Mouse (Mus musculus) liver, adult (tissue): Measurements from ENCODE around the gene Pitpnc1.

Experiments used
- GATA4 ChIP-seq: IDR thresholded peaks from 2 replicates; pipeline ENCODE4 v1.6.1; 2014; ENCODE audit warnings: mild to moderate bottlenecking, low read length; ENCODE audit not compliant: insufficient replicate concordance

Gene Pitpnc1

DNA sequence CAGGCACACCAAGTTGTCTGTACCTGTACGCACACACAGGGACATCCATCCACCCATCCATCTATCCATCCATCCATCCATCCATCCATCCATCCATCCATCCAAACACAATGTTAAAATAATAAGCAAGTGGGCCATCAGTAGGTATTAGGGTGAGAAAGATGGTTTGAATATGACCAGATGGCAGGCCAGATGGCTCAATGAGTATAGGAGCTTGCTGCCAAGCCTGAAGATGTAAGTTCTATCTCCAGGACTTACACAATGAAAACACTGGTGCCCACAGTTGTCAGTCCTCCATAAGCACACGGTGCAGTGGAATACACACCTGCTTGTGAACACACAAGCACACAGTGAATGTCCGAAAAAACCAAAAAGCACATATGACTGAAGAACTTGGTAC is 186.9 kb downstream of the Pitpnc1 start:
- TF ChIP-seq GATA4, result no peak

DNA sequence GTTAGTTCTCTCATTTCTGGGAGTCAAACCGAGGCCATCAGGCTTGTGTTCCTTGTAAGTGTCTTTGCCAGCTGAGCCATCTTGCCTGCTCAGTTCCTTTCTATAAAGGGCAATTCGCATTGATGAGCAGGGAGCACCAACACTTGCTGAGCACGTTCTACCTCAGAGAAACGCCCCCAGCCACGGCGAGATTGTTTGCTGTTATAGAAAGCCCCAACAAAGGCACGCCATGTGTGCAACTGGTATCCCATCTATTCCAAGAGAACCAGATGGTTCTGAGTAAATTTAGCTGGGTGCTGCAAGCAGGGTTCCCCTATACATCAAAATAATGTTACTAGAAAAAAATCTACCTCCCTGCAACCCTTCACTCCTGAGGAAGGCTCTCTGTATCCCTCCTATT is 188.0 kb downstream of the Pitpnc1 start:
- TF ChIP-seq GATA4, result no peak

DNA sequence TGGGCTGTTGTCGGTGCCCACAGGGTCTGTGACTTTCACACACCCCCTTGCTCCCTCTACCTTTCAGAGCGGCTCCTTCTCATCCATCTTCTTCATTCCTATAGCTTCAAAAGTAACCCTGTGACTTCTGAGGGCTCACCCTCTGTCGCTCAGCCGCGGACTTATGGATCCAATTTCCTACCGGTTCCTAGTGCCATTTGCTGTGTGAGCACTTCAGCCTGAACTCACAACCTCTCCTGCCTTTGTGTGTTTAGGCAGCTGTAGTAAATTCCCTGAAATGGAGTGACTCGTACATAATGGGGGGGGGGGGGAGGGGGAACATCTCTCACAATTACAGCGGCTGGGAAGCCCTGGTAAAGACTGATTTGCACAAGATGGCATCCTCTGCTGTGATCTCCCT is 191.2 kb downstream of the Pitpnc1 start:
- TF ChIP-seq GATA4, result no peak

DNA sequence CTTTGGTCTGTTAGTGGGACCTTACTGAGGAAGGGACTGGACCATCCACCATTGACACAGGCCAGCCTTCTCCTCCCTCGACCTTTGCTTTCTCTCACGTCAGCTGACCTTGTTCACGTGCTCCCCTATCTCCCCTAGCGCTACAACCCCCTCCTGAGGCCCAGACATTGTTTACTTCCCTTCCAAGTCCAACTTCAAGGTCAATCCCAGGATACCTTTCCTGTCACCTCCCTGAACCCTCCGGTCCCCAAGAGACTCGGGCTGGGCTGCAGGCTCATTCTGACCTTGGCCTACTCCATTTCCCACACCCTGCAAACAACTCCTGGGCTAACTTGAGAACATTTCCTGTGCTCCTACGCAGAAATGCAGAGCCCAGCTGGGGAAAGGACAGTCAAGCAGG is 193.6 kb downstream of the Pitpnc1 start:
- peak; percentile 97 for TF ChIP-seq GATA4

DNA sequence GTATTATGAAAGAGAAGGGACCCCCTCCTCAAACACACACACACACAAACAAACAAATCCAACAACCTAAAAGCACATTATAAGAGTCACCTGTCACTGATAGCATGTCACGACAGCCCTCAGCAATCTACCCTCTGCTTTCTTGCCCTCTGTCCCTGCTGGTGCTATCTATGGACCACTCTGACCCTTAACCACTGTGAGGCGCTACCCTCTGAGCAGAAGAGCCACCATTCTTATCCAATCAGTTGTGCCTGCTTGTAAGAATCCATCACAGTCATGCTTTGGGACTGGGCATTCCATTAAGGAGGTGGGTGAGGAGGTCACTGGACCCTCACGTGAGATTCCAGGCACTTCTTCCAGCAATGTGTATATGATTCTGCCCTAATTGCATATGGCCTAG is 194.2 kb downstream of the Pitpnc1 start:
- no peak for TF ChIP-seq GATA4

DNA sequence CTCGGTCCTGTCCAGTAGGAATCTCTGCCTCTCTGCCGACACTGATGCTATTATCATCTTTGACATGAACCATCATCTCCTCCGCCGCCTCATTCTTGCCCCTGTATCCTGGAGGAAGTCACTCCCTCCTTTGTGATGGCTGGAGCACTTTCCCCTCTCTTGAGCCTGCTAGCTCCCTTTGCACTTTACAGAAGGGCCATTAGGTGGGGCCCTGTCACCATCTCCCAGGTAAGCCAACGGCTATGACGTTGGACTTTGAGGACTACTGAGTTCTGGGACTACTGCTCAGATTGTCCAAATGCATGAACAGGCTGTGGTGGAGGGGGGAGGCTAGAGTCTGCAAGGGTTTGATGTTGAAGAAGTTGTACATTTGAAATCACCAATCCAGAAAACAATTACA is 194.6 kb downstream of the Pitpnc1 start:
- peak; percentile 34; the same call in 1 of the 2 replicates for TF ChIP-seq GATA4

DNA sequence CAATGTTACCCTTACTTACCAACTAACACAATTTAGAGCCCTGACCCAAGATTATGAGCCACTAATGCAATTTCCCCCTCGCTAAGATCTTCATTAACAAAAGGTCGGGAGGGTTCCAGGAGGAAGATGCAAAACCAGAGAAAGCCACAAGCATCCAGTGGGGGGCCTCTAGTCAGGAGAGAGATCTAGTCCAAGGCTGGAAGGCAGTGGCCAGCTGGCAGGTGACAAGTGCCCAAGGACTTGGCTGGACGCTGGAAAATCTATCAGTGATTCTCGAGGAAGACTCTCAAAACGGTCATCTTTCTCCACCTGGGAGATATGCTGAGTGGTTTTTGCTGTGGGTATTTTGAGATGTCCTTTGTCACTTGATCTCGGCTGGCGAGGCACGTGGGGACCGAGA is 196.3 kb downstream of the Pitpnc1 start:
- TF ChIP-seq GATA4, result no peak

DNA sequence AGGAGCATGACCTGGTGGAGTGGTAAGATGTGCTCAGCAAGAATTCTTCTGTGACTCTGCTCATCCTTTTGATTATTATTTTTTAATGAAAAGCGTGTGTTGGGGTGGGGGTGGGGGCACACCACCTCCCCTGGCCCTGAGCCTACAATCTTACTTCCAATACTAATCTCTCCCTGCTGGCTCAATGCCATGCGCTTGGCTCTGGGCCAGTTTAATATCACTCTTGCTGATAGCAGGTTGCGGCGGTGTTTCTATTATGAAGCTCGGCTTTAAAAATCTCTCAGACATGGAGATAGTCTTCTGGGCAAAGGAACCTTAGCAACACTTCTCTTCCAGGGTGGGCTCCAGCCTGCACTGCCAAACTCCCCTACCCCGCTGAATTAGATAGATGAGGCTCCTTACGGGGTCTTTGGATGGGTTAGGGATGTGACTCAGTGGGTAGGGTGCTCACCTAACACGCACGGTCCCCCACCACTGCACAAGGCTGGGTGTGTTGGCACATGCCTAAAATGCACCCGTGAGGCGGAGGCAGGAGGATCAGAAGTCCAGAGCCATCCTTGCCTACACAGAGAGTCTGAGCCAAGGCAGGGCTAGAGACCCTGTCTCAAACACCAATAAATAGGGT is 198.0 kb downstream of the Pitpnc1 start:
- TF ChIP-seq GATA4, result peak; percentile 51; the same call in 1 of the 2 replicates

DNA sequence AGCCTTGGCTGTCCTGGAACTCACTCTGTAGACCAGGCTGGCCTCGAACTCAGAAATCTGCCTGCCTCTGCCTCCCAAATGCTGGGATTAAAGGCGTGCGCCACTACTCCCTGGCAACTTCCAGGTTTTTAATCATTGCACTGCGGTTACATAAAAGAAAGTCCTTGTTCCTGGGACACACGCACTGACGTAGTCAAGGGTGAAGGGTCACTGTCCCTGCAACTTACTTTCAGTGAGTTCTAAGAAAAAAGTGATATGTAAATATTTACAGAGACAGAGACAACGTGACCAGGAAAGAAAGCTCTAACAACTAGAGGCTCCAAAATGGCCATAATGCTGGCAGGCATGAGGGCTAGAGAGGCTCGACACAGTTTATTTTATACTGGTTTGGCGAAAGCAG is 199.9 kb downstream of the Pitpnc1 start:
- no peak for TF ChIP-seq GATA4

DNA sequence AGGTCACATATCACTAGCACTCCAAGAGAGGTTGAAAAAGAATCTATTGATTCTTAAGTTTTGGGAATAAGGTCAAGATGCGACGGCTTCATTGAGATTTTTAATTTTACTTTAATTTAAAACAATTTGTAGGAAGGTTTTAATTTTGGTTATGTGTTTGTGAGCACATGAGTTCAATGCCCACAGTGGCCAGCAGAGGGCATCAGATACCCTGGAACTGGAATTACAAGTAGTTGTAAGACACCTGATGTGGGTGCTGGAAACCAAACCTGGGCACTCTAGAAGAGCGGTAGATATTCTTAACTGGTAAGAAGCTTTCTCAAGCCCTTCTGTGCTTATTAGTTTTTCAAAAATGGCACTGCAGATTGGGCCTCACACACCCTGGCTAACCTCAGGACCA is 203.0 kb downstream of the Pitpnc1 start:
- no peak for TF ChIP-seq GATA4

DNA sequence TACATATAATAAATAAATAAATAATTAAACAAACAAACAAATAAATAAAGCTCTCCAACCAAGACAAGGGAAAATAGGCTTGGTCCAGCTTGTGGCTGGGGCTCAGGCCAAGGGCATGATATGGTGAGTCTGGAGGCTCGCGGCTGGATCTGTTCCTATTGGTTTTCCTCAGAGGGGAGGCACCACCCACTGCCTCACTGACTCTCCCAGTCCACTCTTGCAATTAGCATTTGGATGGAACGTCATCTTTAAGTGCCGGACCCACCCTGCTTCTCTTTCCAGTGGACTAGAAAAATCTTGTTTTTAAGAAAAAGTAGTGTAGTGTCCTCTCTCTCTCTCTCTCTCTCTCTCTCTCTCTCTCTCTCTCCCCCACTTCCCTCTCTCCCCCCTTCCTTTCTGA is 204.6 kb downstream of the Pitpnc1 start:
- TF ChIP-seq GATA4, result no peak

DNA sequence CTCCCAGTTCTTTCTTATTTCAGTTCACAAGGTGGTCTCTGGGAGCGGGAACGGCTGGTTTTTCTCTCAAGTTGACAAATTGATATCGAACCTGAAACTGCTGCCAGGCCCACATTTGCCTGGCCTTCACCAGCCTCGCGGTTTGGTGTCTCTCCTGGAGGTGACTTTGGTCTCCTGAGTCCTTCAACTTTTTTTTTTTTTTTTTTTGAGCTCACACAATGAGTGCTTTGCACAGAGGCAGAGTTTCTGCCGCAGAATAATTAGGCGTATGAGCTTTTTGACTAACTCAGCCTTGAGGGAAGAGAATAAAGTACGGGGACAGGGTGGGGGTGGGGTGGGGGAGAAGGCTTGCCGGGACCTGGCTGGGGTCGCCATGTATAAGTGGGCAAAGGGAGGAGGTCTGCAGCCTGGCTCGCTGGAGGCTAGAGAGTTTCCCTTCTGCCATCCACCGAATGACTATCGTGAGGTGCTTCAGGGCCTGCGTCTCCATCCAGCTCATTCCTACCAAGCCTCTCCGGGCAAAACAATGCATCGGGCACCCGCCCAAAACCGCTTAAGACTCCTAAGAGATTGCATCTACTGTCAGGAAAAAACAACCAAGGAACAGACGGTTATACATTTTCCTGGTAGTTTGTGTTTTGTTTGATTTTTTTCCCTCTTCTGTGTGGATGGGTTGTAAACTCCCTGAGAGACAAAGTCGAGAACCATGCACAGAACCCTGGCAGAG is 205.4 kb downstream of the Pitpnc1 start:
- TF ChIP-seq GATA4, result no peak

DNA sequence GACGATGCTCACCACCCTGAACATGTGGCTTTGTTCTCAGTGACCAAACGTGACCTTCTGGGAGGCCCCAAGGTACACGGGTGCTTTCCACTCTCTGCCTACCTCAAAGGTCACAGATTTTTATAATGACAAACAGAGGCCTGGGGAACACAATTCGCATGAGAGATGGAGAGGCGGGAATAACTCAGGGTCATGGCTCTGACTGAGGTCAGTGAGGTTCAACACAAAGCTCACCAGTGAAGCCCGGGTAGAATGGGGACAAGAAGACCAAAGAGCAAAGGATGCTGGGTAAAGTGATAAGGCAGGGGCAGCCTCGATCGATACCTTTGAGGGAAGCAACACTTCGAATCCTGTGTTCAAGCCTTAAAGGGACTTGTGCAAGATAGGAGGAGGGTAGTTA is 206.7 kb downstream of the Pitpnc1 start:
- TF ChIP-seq GATA4, result peak; percentile 85; the same call in 1 of the 2 replicates

DNA sequence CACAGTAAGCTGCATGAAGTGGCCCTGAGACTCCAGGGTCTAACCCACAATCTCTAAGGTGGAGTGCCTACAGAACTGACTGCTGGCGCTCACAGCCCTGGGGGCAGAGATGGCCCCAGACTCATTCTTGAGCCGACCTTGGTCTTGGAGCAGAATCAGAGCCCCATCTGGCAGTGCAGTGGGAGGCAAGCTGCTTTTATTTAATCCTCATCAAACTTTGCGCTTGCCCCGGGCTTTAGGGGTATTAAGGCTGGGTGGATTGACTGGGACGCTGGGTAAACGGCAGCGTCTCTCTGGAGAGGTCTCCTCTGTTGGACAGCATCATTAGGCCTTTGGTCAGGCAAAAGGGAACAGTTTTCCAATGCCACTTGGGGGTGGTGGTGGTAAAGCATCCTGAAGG is 211.1 kb downstream of the Pitpnc1 start:
- TF ChIP-seq GATA4, result no peak

DNA sequence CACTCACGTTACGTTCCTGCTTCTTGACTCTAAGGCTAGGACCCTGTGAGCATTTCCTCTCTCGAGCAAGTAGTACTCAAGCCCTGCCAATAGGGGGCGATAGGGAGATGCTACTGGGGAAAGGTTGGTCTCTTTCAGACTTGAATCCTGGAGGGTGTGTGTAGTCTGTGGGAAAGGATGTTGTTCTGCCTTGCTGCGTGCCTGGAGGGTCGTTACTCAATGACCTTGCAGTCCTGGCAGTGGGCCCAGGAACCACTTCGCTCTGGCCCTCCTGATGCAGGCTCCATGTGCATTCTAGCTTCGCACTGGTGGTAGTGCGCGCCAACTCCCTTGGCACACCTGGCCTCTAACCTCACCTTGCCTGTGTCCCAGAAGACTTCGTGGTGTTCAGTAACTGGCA is 215.3 kb downstream of the Pitpnc1 start:
- no peak for TF ChIP-seq GATA4

DNA sequence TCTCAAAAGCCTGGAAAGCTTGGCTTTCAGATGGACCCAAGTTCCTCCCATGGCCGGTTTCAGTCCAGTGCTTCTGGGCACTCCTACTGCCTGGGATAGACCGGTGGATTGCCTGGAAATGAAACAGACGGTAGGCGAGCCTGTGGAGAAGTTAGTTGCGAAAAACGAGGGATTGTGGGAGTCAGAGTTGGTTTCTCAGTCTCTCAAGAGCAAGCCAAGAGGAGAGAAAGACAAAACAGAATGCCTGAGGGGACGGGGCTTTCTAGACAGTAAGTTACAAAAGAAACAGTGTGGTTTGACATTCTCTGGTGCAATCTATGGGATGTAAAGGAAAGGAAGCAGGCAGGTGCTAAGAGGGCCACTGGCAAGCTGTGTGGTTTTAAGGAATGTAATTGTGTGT is 216.3 kb downstream of the Pitpnc1 start:
- TF ChIP-seq GATA4, result no peak

DNA sequence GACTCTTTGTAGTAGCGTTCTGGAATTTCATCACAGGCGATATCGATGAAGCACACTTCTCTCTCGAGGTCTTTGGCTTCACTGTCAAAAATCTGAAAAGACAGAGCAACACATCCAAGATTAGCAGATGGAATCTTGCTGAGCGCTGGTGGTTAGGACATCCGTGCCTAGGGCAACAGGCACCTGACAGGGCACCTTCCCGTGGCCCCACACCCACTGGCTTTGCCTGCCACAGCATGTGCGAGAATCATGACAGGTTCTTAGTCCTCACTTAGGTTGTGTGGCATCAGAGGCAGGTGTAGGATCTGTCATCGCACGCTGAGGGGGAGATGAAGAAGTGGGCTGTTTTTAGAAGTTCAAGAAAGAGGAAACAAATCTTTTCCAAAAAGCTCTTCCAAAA is 218.5 kb downstream of the Pitpnc1 start:
- no peak for TF ChIP-seq GATA4
